Mouse (Mus musculus) embryonic facial prominence, embryonic 12.5 days (tissue): Measurements from ENCODE around the gene Zfp239. TPM values are rescaled to one million over a fixed set of nuclear protein-coding genes. Genes with fewer than 3 reads are reported as not detected.

Experiments
- ATAC-seq: fragments of 200-750 bp; cut with Nextera tagmentation; 2 replicates; pipeline ENCODE4 v1.8.0; 2017; ENCODE audit not compliant: insufficient number of reproducible peaks, insufficient read depth, low FRiP score, low TSS enrichment
- H3K27ac ChIP-seq: fragments of 300-500 bp; sonication (generic); 2 replicates; pipeline ENCODE4 v1.5.1; 2016; ENCODE audit warnings: mild to moderate bottlenecking
- H3K27me3 ChIP-seq: fragments of 300-500 bp; sonication (generic); 2 replicates; pipeline ENCODE4 v1.6.1; 2016; ENCODE audit warnings: mild to moderate bottlenecking, moderate library complexity
- H3K36me3 ChIP-seq: fragments of 300-500 bp; sonication (generic); 2 replicates; pipeline ENCODE4 v1.6.1; 2016; ENCODE audit warnings: mild to moderate bottlenecking
- H3K4me1 ChIP-seq: fragments of 300-500 bp; sonication (generic); 2 replicates; pipeline ENCODE4 v1.6.1; 2016
- H3K4me2 ChIP-seq: fragments of 300-500 bp; sonication (generic); replicated peaks from 2 replicates; pipeline ENCODE4 v1.6.1; 2016; ENCODE audit warnings: mild to moderate bottlenecking, moderate library complexity
- H3K4me3 ChIP-seq: fragments of 300-500 bp; sonication (generic); 2 replicates; pipeline ENCODE4 v1.5.1; 2016; ENCODE audit warnings: mild to moderate bottlenecking
- H3K9ac ChIP-seq: fragments of 300-500 bp; sonication (generic); 2 replicates; pipeline ENCODE4 v1.6.1; 2016; ENCODE audit warnings: mild to moderate bottlenecking, moderate library complexity
- H3K9me3 ChIP-seq: fragments of 300-500 bp; sonication (generic); 2 replicates; pipeline ENCODE4 v1.6.1; 2016; ENCODE audit warnings: mild to moderate bottlenecking, moderate library complexity
- WGBS: fragments of 180-500 bp; shearing (Covaris S2); methylation state at CpG from one replicate; pipeline ENCODE4 v1.1.7; 2016; 5-methylcytosine and 5-hydroxymethylcytosine counted together
- polyA plus RNA-seq: library from polyadenylated mRNA; unstranded; fragments of >200 nt; fragmentation: Nextera tagmentation; extraction: Ambion mirVana; gene quantifications from 2 replicates; pipeline ENCODE4 v1.2.1, GENCODE M21; 2016

The Zfp239 gene
- polyA plus RNA-seq, 1 experiment from 2014 or later, result 19.2 TPM

DNA sequence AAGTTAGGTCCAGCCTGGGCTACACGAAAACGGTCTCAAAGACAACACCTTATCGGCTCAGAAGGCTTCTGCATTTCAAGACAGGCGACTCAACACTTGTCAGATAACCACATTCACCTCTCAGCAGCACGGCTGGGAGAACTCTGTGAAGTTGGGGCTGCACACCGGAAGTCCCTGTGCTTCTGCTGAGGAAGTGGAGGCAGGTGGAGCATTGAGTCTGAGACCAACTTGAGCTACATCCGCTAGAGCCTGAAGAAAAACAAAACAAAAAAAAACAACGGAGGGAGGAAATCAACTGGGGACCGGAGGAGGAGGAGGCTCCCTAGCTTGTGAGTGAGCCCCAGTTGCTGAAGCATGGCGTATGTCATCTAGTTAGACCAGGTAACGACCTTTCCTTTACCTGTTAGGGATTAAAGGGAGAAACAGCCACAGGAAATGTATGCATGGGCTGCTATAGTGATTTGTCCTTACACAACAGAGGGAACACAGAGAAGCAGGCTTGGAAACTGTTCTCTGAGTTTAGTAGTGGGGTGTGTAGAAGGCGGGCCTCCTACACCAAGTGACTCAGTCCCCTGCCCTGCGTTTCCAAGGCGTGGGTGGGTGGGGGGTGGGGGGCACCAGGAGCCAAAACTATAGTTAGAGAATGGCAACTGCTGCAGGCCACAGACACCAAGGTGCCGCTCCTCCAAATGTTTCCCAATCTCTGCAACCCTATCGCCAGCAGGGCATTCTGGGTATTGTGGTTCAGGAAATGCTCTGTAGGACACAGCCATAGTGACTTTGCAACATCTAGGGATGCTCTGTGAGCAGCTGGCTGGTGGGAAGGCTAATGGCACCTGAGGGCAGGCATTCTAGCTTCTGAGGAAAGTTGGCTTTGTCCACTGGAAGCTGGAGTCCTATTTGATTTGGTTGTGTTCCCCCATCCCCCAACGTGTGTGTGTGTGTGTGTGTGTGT, 38.5 kb downstream of the Zfp239 start, which contains the start of gene Hnrnpf:
Gene Hnrnpf, plus strand, starts transcription at position 199 of the 955 bp plus-strand sequence.
- no peaks in the 10 kb centered on the region for H3K9me3 ChIP-seq
- no peak within 1 kb of the TSS for H3K9ac ChIP-seq
- H3K4me2 ChIP-seq, result no peak within 1 kb of the TSS
- H3K36me3 ChIP-seq, result no peaks in the 10 kb centered on the region
- H3K4me1 ChIP-seq, result 0 out of 2 replicates have a peak, but pooled peaks cover 1% of the 10 kb centered on the region
- 79% methylated on average over 17 of the region's 17 CpGs for WGBS
- H3K27me3 ChIP-seq, result no peaks in the 10 kb centered on the region
- no peak for ATAC-seq
- H3K27ac ChIP-seq, result no peak within 1 kb of the TSS
- H3K4me3 ChIP-seq, result no peak within 1 kb of the TSS

- H3K9me3 ChIP-seq, result no peaks in the 10 kb centered on the region
- WGBS, result 64% methylated on average over 9 of the region's 9 CpGs
- H3K36me3 ChIP-seq, result no peaks in the 10 kb centered on the region
- ATAC-seq, result no peak
- no peaks in the 10 kb centered on the region for H3K27me3 ChIP-seq
- H3K4me2 ChIP-seq, result no peak overlapping the region
- H3K27ac ChIP-seq, result no peak overlapping the region
- H3K4me1 ChIP-seq, result 0 out of 2 replicates have a peak, but pooled peaks cover 4% of the 10 kb centered on the region
- H3K9ac ChIP-seq, result no peak overlapping the region
- H3K4me3 ChIP-seq, result no peak overlapping the region
Observed at GRCm38 (mm10) chr6:117901510-117902402, 39.9 kb downstream of the Zfp239 start.

DNA sequence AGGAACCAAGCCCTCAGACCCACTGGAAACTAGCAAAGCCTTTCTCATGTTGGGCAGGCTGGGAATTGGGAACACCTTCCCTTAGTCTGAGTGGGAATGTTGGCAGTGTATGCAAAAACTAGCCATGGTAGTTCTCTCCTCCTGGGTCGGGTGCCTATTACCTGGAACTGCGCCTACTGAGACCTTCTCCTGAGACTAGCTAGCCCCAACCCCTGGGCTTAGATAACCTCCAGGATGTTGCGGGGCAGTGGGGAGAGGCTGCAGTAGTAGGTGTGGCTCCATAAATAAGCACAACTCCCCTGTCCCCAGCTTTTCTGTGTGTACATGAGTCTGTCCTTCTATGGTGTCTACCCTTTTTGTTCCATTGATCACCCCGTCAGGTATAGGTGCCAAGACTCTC, 40.7 kb downstream of the Zfp239 start:
- Histone ChIP-seq H3K36me3 (no peaks in the 10 kb centered on the region), H3K4me2 (no peak overlapping the region), H3K4me1 (0 out of 2 replicates have a peak, but pooled peaks cover 4% of the 10 kb centered on the region), H3K9me3 (no peaks in the 10 kb centered on the region), H3K9ac (no peak overlapping the region), H3K4me3 (no peak overlapping the region), H3K27me3 (no peaks in the 10 kb centered on the region), H3K27ac (no peak overlapping the region)
- 79% methylated on average over 4 of the region's 4 CpGs for WGBS
- no peak for ATAC-seq

GRCm38 (mm10) chr6:117903836-117904235, 41.9 kb downstream of the Zfp239 start:
- ATAC-seq, result no peak
- Histone ChIP-seq H3K27ac (no peak overlapping the region), H3K27me3 (no peaks in the 10 kb centered on the region), H3K9ac (no peak overlapping the region), H3K4me2 (no peak overlapping the region), H3K36me3 (no peaks in the 10 kb centered on the region), H3K4me3 (no peak overlapping the region), H3K4me1 (peaks cover 12% of the 10 kb centered on the region), H3K9me3 (no peaks in the 10 kb centered on the region)
- 72% methylated on average over 3 of the region's 3 CpGs for WGBS

- H3K4me1 ChIP-seq, result peaks cover 23% of the 10 kb centered on the region
- H3K4me3 ChIP-seq, result peak overlapping the region; percentile 100
- 19% methylated on average over 4 of the region's 4 CpGs for WGBS
- H3K9ac ChIP-seq, result peak overlapping the region; percentile 48; the same call in 1 of the 2 replicates
- no peaks in the 10 kb centered on the region for H3K9me3 ChIP-seq
- no peaks in the 10 kb centered on the region for H3K36me3 ChIP-seq
- H3K4me2 ChIP-seq, result peak overlapping the region; percentile 69
- no peaks in the 10 kb centered on the region for H3K27me3 ChIP-seq
- peak overlapping the region; percentile 96 for H3K27ac ChIP-seq
- no peak for ATAC-seq
Observed at GRCm38 (mm10) chr6:117905260-117905930, 43.5 kb downstream of the Zfp239 start.

DNA sequence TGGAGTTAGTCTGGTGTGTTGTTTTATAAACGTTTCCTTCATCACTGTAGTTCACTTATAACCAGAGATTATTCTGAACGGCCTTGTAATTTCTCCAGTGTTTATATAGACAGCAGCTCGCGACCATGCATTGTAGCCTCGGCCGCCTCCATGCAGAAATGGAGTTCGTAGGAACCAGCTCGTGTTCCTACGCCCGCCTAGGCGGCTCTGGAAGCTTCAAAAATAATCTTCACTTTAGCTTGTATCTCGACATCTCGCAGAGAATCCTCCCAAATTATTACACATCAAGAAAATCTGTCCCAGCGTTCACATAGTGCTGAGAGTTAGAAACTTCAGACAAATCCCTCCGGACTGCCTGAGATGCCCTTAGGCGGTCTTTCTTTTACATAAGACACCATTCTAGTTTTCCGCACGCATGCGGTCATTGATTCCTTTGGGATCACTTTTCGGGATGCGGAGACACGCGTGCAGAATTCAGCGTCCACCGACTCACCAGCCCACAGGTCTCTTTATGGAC, 44.2 kb downstream of the Zfp239 start:
- Histone ChIP-seq H3K4me1 (peaks cover 23% of the 10 kb centered on the region), H3K9ac (peak overlapping the region; percentile 48), H3K27ac (peak overlapping the region; percentile 96), H3K36me3 (no peaks in the 10 kb centered on the region), H3K4me2 (peak overlapping the region; percentile 69), H3K9me3 (no peaks in the 10 kb centered on the region), H3K4me3 (peak overlapping the region; percentile 100), H3K27me3 (no peaks in the 10 kb centered on the region)
- WGBS, result under 1% methylated on average over 25 of the region's 25 CpGs
- ATAC-seq, result peak; percentile 5; the same call in 1 of the 2 replicates

DNA sequence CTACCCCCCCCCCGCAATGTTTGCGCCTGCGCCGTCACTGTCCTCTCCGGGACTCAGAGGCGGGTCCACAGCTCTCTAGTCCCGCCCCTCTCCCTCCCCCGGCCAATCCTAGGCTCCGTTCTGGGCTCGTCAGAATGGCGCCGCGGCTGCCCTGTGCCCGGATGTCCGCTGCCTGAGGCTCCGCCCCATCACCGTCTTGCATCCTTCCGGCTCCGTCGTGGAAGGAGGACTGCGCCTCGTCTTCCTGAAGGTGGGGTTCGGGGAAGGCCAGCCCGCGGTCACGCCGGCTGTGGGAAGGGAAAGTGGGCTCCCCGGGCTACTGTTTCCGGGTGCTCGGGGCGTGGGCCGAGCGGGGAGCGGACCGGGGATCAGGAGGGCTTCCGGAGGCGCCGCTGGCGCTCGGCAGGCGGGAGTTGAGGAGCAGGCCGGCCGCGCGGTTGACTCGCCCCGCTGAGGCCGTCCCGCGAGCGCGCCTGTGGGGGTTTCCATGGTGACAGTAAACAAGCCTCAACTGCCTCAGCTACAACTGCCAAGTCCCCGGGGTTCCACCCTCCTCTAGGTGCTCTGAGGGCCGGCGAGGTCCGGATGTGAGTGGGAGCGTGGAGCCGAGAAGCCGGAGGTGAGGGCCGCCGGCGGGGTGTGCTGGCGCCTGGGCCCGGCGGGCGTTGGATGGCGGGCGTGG, 44.8 kb downstream of the Zfp239 start:
- Histone ChIP-seq H3K4me3 (peak overlapping the region; percentile 100), H3K27ac (peak overlapping the region; percentile 96), H3K27me3 (no peaks in the 10 kb centered on the region), H3K4me1 (peaks cover 23% of the 10 kb centered on the region), H3K9ac (peak overlapping the region; percentile 98), H3K4me2 (peak overlapping the region; percentile 69), H3K36me3 (no peaks in the 10 kb centered on the region), H3K9me3 (no peaks in the 10 kb centered on the region)
- under 1% methylated on average over 62 of the region's 68 CpGs for WGBS
- ATAC-seq, result peak; percentile 97

GRCm38 (mm10) chr6:117907301-117907978, 45.5 kb downstream of the Zfp239 start:
- H3K4me2 ChIP-seq, result peak overlapping the region; percentile 69
- peak; percentile 78 for ATAC-seq
- peak overlapping the region; percentile 98 for H3K9ac ChIP-seq

GRCm38 (mm10) chr6:117907979-117908355, 46.1 kb downstream of the Zfp239 start:
- under 1% methylated on average over 26 of the region's 26 CpGs for WGBS
- H3K27me3 ChIP-seq, result no peaks in the 10 kb centered on the region
- H3K4me1 ChIP-seq, result peaks cover 23% of the 10 kb centered on the region
- peak overlapping the region; percentile 96 for H3K27ac ChIP-seq
- ATAC-seq, result 0 out of 2 replicates have a peak, but pooled peaks have one; percentile 1
- H3K9me3 ChIP-seq, result no peaks in the 10 kb centered on the region
- peak overlapping the region; percentile 98 for H3K9ac ChIP-seq
- no peaks in the 10 kb centered on the region for H3K36me3 ChIP-seq
- peak overlapping the region; percentile 69 for H3K4me2 ChIP-seq
- H3K4me3 ChIP-seq, result peak overlapping the region; percentile 100

More at GRCm38 (mm10) chr6:117907301-117907978, 45.5 kb downstream of the Zfp239 start:
- Histone ChIP-seq H3K27ac (peak overlapping the region; percentile 96), H3K27me3 (no peaks in the 10 kb centered on the region), H3K4me1 (peaks cover 23% of the 10 kb centered on the region), H3K9me3 (no peaks in the 10 kb centered on the region), H3K36me3 (no peaks in the 10 kb centered on the region), H3K4me3 (peak overlapping the region; percentile 100)
- 1% methylated on average over 43 of the region's 77 CpGs for whole genome bisulfite sequencing

GRCm38 (mm10) chr6:117908424-117908900, 46.6 kb downstream of the Zfp239 start:
- H3K27me3 ChIP-seq, result no peaks in the 10 kb centered on the region
- peak overlapping the region; percentile 100 for H3K4me3 ChIP-seq
- no peaks in the 10 kb centered on the region for H3K9me3 ChIP-seq
- H3K27ac ChIP-seq, result no peak overlapping the region
- no peak for ATAC-seq
- peak overlapping the region; percentile 98 for H3K9ac ChIP-seq
- H3K4me2 ChIP-seq, result peak overlapping the region; percentile 69
- under 1% methylated on average over 14 of the region's 14 CpGs for WGBS
- peaks cover 23% of the 10 kb centered on the region for H3K4me1 ChIP-seq
- H3K36me3 ChIP-seq, result no peaks in the 10 kb centered on the region
